Mouse (Mus musculus): Measurements from ENCODE around the gene Wnt6. TPM values are rescaled to one million over a fixed set of nuclear protein-coding genes. Genes with fewer than 3 reads are reported as not detected.
"Not testable (repeated sequence)": the region's sequence is repeated elsewhere in the genome, so short reads cannot be mapped to it uniquely, and the experiment has no call there.

Gene Wnt6
- total RNA-seq, 2 experiments from 2014 or later, result 0.18 to 0.30 TPM

GRCm38 (mm10) chr1:74806360-74807311 is 34.9 kb downstream of the Wnt6 start:
- DNase-seq, result no peak

GRCm38 (mm10) chr1:74807551-74808071 is 35.9 kb downstream of the Wnt6 start:
- DNase-seq, result no peak

DNA sequence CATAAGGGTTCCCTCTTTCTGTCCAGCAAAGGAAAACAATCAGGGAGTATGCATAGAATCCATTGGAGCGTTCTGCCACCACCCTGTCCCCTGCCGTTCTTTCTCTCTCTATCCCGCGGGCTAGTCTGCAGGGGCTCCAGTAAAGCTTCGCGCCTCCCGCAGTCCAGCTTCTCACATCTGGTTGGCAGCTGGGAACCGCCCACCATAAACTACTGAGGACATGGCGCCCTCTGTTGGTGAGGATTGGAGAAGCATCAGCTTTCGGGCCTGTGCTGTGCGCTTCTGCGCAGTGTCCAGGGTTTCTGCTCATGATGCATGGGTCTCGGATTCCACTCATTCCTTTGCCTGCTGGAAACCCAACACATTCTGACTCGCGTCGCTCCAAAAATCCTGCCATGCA is 36.4 kb downstream of the Wnt6 start:
- DNase-seq, result peak; percentile 88 to 95

- no peak for DNase-seq
Measured at GRCm38 (mm10) chr1:74809007-74809406, 37.3 kb downstream of the Wnt6 start.

DNA sequence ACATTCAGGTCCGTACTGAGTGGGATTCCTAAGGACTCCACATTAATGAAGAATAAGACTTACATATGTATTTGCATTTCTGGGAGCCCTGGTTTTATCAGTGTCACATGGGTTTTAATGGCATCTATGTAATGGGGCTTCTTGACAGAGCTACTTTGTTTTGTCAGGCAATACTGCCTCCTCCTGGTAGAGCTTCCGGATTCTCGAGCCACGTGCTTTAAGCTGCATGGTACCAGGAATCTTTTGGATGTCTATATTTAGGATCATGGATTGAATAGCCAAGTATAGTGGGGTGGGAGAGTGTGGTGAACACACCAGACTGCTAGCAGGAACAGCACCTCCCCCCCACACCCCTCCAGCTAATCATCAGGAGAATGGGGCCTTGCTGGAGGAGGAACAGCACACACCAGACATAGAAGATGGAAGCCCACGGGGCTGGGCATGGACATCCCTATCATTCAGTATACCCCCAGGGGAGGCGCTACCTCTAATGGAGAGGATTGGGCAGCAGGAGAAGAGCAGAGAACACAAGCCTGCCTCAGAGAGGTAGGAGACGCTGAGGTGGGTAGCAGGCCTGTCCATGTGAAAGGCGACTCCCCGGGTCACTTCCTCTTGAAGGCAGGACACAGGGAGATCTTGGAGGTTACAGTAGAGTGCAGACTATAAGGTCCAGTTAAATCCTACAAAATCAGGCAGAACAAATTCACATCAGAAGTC is 43.4 kb downstream of the Wnt6 start:
- DNase-seq, result no peak

- not testable (repeated sequence) for DNase-seq
Measured at GRCm38 (mm10) chr1:74815965-74816364, 44.3 kb downstream of the Wnt6 start.

DNA sequence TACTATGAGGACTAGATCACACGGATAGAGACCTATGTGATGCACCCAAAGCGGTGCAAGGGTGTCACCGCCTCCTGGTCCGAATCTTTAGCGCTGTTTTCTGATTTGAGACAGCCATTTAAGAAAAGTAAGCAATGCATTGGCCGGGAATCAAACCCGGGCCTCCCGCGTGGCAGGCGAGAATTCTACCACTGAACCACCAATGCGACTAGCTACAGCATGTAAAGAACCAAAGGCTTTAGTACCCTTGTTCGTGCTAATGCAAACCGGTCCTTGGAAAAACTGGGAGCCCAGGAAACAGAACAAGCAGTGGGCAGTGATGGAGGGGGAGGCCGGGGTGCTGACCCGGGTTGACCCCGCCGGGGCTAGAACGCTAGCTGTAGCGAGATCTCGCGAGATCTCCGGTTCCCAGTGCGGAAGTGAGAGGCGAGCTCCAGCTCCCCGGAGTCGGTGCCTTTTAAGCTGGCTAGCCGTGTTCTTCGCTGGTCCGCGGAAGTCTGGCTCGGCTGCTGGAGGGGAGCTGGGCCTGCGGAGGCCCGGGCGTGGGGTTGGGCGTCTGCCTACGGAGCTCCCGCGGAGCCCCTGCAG is 45.0 kb downstream of the Wnt6 start:
- DNase-seq, result peak; percentile 92 to 95

- no peak for DNase-seq
Measured at GRCm38 (mm10) chr1:74817219-74817618, 45.5 kb downstream of the Wnt6 start.

DNA sequence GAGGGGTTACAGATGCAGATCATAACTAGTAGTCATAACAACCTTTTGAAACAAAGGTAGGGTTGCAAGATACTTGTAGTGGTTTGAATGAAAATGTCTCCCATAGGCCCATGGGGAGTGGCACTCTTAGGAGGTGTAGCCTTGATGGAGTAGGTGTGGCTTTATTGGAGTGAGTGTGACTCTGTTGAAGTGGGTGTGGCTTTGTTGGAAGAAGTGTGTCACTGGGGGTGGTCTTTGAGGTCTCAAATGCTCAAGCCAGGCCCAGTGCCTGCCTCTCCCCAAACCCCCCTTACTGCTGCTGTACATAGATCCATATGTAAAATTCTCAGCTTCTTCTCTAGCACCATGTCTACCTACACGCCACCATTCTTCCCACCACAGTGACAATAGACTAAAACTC is 46.8 kb downstream of the Wnt6 start:
- no peak for DNase-seq

DNA sequence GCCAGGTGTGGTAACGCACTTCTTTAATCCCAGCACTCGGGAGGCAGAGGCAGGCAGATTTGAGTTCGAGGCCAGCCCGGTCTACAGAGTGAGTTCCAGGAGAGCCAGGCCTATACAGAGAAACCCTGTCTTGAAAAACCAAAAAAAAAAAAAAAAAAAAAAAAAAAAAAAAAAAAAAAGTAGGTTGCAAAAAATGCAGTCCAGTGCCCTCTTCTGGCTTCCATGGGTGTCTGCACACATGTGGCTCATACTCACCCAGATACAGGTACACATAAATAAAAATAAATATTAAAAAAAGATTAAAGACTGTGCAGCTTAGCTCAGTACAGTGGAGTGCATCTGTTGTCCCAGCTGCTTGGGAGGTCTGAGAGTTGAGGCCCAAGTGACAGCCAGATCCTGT is 51.9 kb downstream of the Wnt6 start:
- DNase-seq, result not testable (repeated sequence)

- DNase-seq, result no peak
Measured at GRCm38 (mm10) chr1:74824518-74825302, 53.0 kb downstream of the Wnt6 start.

DNA sequence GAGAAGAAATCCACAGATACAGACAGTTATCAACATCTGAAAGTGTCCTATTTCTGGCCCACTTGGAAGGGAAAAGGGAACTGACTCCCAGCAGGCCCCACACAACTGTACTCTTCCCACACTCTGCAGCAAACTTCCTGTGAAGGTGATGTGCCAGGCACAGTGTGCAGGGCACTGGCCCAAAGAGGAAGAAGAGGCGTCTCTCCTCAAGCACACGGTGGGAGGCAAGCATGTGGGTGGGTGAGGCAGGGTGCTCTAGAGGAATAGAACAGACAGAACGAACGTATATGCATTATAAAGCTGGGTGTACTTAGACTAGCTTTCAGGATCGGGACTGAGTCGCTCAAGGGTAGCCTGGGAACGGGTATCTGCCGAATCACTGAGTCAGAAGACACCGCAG is 58.4 kb downstream of the Wnt6 start:
- DNase-seq, result no peak

- DNase-seq, result no peak
Measured at GRCm38 (mm10) chr1:74833255-74833654, 61.6 kb downstream of the Wnt6 start.

Other genes with a start within 250 kb of the Wnt6 start
- under 1 TPM in 1 of 2 experiments, not detected in 1; 0.15 TPM for gene Plcd4, start 229.0 kb upstream of the Wnt6 start, total RNA-seq (2021)
- gene Usp37, start 227.6 kb upstream of the Wnt6 start, total RNA-seq (2021), result 1 to 10 TPM; 9.0 to 9.9 TPM
- 10 to 100 TPM; 10.6 to 13.2 TPM for gene Zfp142, start 183.6 kb upstream of the Wnt6 start, total RNA-seq (2021)
- 10 to 100 TPM; 33.6 to 35.2 TPM for gene Bcs1l, start 183.6 kb upstream of the Wnt6 start, total RNA-seq (2021)
- 10 to 100 TPM; 13.8 to 19.6 TPM for gene Rnf25, start 170.5 kb upstream of the Wnt6 start, total RNA-seq (2021)
- gene Stk36, start 170.4 kb upstream of the Wnt6 start, total RNA-seq (2021), result under 1 TPM; 0.64 to 0.74 TPM
- 1 to 10 TPM; 9.1 to 9.3 TPM for gene Ttll4, start 110.1 kb upstream of the Wnt6 start, total RNA-seq (2021)
- 10 to 100 TPM; 11.0 to 15.5 TPM for gene Cyp27a1, start 58.3 kb upstream of the Wnt6 start, total RNA-seq (2021)
- 1 to 10 TPM; 1.4 to 1.7 TPM for gene Prkag3, start 22.7 kb upstream of the Wnt6 start, total RNA-seq (2021)
- gene Wnt10a, start 19.6 kb downstream of the Wnt6 start, total RNA-seq (2021), result not detected
- gene Cdk5r2, start 83.0 kb downstream of the Wnt6 start, total RNA-seq (2021), result not detected
- gene Fev, start 113.5 kb downstream of the Wnt6 start, total RNA-seq (2021), result not detected
- not detected for gene Cryba2, start 121.3 kb downstream of the Wnt6 start, total RNA-seq (2021)
- gene Cfap65, start 163.7 kb downstream of the Wnt6 start, total RNA-seq (2021), result under 1 TPM in 1 of 2 experiments, not detected in 1; 0.33 TPM
- under 1 TPM; 0.20 to 0.41 TPM for gene Ihh, start 179.8 kb downstream of the Wnt6 start, total RNA-seq (2021)

Data from heart, adult 18-20 months (tissue).